Mouse (Mus musculus) urinary bladder, postnatal 4 days (tissue): ENCODE measurements at regions not wholly inside any gene's neighbourhood (a gene's known extent, or its start where the extent isn't known, plus 50 kb on each side); places are given as distances from the start of the nearest gene placed in this dataset.

Source experiments
- DNase-seq, 2 experiments: peaks; one replicate each; pipeline ENCODE4 v3.0.0; 2021 to 2022; ENCODE audit warnings: low spot score in 2 of 2

GRCm38 (mm10) chr7:67817556-67817955 is 58.0 kb upstream of the Synm start:
- no peak for DNase-seq

DNA sequence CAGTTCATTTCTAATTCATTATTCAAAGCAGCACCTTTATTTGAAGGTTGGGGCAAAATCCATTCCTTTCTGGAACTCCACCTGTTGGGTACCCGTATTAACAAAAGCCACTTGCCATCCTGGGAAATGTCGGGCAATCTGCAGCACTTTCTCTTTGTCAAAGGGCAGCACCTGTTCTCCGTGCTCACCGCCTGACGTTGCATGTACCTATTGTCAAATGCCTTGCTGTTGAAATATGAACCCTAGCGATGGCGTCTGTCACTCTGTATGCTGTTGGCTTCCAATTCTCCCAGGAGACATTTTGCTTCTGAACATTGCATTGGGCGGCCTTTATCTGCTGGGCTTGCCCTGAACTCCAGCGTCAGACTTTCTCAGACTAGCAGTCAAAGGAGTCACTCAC is 55.3 kb upstream of the Synm start:
- no peak for DNase-seq
